Mouse (Mus musculus): ENCODE measurements at regions not wholly inside any gene's neighbourhood (a gene's known extent, or its start where the extent isn't known, plus 50 kb on each side); places are given as distances from the start of the nearest gene placed in this dataset.

GRCm38 (mm10) chr17:69654586-69654985 lies 215.5 kb downstream of the Akain1 start:
- Histone ChIP-seq H3K9me3 (ENCODE audit: low read length) (no peaks in the 10 kb centered on the region), H3K4me1 (replicated peaks; ENCODE audit: low read depth, low read length) (no peaks in the 10 kb centered on the region), H3K27me3 (ENCODE audit: insufficient read depth, low read length) (no peaks in the 10 kb centered on the region), H3K4me3 (replicated peaks; ENCODE audit: low read length) (no peak overlapping the region), H3K36me3 (ENCODE audit: insufficient read depth, low read length) (no peaks in the 10 kb centered on the region)
- TF ChIP-seq CTCF (conservative IDR thresholded peaks at IDR 0.05; ENCODE audit: low read length) (no peak), POU5F1 (IDR thresholded peaks at IDR 0.05; ENCODE audit: borderline replicate concordance, low read length) (no peak), NANOG (IDR thresholded peaks at IDR 0.05; ENCODE audit: borderline replicate concordance, low read length) (no peak)

GRCm38 (mm10) chr17:69672530-69672929 lies 233.4 kb downstream of the Akain1 start:
- Histone ChIP-seq H3K4me3 (replicated peaks; ENCODE audit: low read length) (no peak overlapping the region), H3K4me1 (replicated peaks; ENCODE audit: low read depth, low read length) (no peaks in the 10 kb centered on the region), H3K27me3 (ENCODE audit: insufficient read depth, low read length) (no peaks in the 10 kb centered on the region), H3K9me3 (ENCODE audit: low read length) (no peaks in the 10 kb centered on the region), H3K36me3 (ENCODE audit: insufficient read depth, low read length) (no peaks in the 10 kb centered on the region)
- no peak for TF ChIP-seq NANOG (IDR thresholded peaks at IDR 0.05; ENCODE audit: borderline replicate concordance, low read length)
- no peak for TF ChIP-seq POU5F1 (IDR thresholded peaks at IDR 0.05; ENCODE audit: borderline replicate concordance, low read length)
- no peak for TF ChIP-seq CTCF (conservative IDR thresholded peaks at IDR 0.05; ENCODE audit: low read length)

DNA sequence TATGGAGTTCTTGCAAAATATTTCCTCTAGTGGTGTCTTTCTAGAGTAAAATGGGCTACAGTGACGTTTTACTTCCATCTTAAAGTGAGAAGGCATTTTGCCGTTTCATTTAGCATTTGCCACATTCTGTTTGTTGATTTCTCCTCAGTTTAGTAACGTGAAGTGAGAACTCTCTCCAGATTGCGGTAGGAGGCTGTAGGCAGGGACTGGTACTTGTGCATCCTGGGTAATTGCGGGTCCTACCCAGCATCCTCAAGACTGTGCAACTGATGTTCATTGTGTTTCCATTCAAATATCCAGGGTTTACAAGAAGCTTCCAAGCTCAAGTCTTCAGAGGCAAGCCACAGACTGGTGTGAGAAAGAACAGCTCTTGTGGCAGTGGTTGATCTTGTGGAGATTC lies 244.0 kb downstream of the Akain1 start:
- H3K4me3 ChIP-seq (replicated peaks; ENCODE audit: low read length) = no peak overlapping the region
- no peaks in the 10 kb centered on the region for H3K27me3 ChIP-seq (ENCODE audit: insufficient read depth, low read length)
- TF ChIP-seq CTCF (conservative IDR thresholded peaks at IDR 0.05; ENCODE audit: low read length) (no peak), POU5F1 (IDR thresholded peaks at IDR 0.05; ENCODE audit: borderline replicate concordance, low read length) (no peak), NANOG (IDR thresholded peaks at IDR 0.05; ENCODE audit: borderline replicate concordance, low read length) (no peak)
- no peaks in the 10 kb centered on the region for H3K4me1 ChIP-seq (replicated peaks; ENCODE audit: low read depth, low read length)
- H3K36me3 ChIP-seq (ENCODE audit: insufficient read depth, low read length) = no peaks in the 10 kb centered on the region
- no peaks in the 10 kb centered on the region for H3K9me3 ChIP-seq (ENCODE audit: low read length)

GRCm38 (mm10) chr17:69685625-69686257 lies 246.6 kb downstream of the Akain1 start:
- TF ChIP-seq CTCF (conservative IDR thresholded peaks at IDR 0.05; ENCODE audit: low read length) = no peak
- no peak for TF ChIP-seq NANOG (IDR thresholded peaks at IDR 0.05; ENCODE audit: borderline replicate concordance, low read length)
- no peak for TF ChIP-seq POU5F1 (IDR thresholded peaks at IDR 0.05; ENCODE audit: borderline replicate concordance, low read length)
- no peaks in the 10 kb centered on the region for H3K4me1 ChIP-seq (replicated peaks; ENCODE audit: low read depth, low read length)
- H3K4me3 ChIP-seq (replicated peaks; ENCODE audit: low read length) = no peak overlapping the region
- no peaks in the 10 kb centered on the region for H3K36me3 ChIP-seq (ENCODE audit: insufficient read depth, low read length)
- no peaks in the 10 kb centered on the region for H3K9me3 ChIP-seq (ENCODE audit: low read length)
- H3K27me3 ChIP-seq (ENCODE audit: insufficient read depth, low read length) = no peaks in the 10 kb centered on the region

DNA sequence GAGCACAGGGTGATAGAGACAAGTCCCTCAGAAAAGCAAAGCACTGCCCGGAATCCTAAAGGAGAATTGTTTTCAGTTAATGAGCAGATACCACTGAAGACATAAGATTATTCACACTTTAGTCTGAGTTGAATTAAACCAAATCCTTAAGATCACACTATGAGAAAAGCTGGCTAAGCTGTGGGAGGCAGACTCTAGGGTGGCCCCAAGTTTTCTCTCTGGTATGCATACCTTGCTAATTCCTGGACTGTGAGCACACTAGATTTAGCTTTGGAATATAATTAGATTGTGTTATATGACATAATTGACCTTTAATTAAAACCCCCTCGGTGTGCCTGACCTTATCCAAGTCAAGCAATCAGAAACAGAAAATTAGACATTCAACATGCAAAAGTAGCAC lies 247.3 kb downstream of the Akain1 start:
- Histone ChIP-seq H3K4me1 (replicated peaks; ENCODE audit: low read depth, low read length) (no peaks in the 10 kb centered on the region), H3K27me3 (ENCODE audit: insufficient read depth, low read length) (no peaks in the 10 kb centered on the region), H3K9me3 (ENCODE audit: low read length) (no peaks in the 10 kb centered on the region), H3K4me3 (replicated peaks; ENCODE audit: low read length) (no peak overlapping the region), H3K36me3 (ENCODE audit: insufficient read depth, low read length) (no peaks in the 10 kb centered on the region)
- TF ChIP-seq CTCF (conservative IDR thresholded peaks at IDR 0.05; ENCODE audit: low read length) = no peak
- no peak for TF ChIP-seq POU5F1 (IDR thresholded peaks at IDR 0.05; ENCODE audit: borderline replicate concordance, low read length)
- no peak for TF ChIP-seq NANOG (IDR thresholded peaks at IDR 0.05; ENCODE audit: borderline replicate concordance, low read length)

DNA sequence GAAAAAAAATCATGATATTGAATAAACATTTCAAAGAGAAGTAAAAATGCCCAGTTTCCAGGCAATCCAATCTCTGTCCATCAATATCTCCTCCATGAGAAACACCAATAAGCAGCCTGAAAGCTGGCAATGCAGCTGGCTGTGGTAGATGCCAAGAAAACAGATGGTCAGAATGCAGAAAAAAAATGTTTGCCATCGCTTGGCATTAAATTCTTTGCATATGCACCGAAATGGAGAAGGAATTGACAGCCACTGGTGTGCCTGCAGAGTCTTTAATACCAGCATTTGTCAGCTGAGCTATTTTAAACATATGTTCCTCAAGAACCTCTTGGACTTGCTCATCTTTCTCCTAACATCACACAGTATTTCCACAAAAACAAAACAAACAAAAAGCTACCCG lies 256.2 kb downstream of the Akain1 start:
- H3K4me3 ChIP-seq (replicated peaks; ENCODE audit: low read length) = no peak overlapping the region
- no peaks in the 10 kb centered on the region for H3K9me3 ChIP-seq (ENCODE audit: low read length)
- no peaks in the 10 kb centered on the region for H3K4me1 ChIP-seq (replicated peaks; ENCODE audit: low read depth, low read length)
- TF ChIP-seq NANOG (IDR thresholded peaks at IDR 0.05; ENCODE audit: borderline replicate concordance, low read length) (no peak), CTCF (conservative IDR thresholded peaks at IDR 0.05; ENCODE audit: low read length) (no peak), POU5F1 (IDR thresholded peaks at IDR 0.05; ENCODE audit: borderline replicate concordance, low read length) (no peak)
- no peaks in the 10 kb centered on the region for H3K36me3 ChIP-seq (ENCODE audit: insufficient read depth, low read length)
- H3K27me3 ChIP-seq (ENCODE audit: insufficient read depth, low read length) = no peaks in the 10 kb centered on the region

DNA sequence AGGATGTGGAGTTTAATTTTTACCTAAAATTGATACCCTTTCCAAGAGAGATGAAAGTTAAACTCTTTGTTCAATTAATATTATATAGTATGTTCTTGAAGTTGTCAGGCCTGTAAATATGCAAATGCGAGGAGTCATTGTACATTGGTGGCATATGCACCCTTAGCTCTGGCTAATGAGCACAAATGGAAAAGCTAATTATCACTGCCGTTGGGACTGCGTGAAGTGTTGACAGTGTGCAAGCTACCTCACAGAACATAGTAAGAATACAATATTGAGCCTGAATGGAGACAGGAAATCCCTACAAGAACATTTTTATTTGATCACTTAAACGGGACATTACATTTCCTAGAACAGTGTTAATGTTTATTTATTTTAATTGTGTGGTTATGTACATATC lies 241.5 kb upstream of the Dlgap1 start:
- H3K27me3 ChIP-seq (ENCODE audit: insufficient read depth, low read length) = no peaks in the 10 kb centered on the region
- TF ChIP-seq CTCF (conservative IDR thresholded peaks at IDR 0.05; ENCODE audit: low read length) = no peak
- no peak for TF ChIP-seq POU5F1 (IDR thresholded peaks at IDR 0.05; ENCODE audit: borderline replicate concordance, low read length)
- TF ChIP-seq NANOG (IDR thresholded peaks at IDR 0.05; ENCODE audit: borderline replicate concordance, low read length) = no peak
- no peaks in the 10 kb centered on the region for H3K36me3 ChIP-seq (ENCODE audit: insufficient read depth, low read length)
- H3K4me1 ChIP-seq (replicated peaks; ENCODE audit: low read depth, low read length) = no peaks in the 10 kb centered on the region
- H3K4me3 ChIP-seq (replicated peaks; ENCODE audit: low read length) = no peak overlapping the region
- H3K9me3 ChIP-seq (ENCODE audit: low read length) = no peaks in the 10 kb centered on the region

DNA sequence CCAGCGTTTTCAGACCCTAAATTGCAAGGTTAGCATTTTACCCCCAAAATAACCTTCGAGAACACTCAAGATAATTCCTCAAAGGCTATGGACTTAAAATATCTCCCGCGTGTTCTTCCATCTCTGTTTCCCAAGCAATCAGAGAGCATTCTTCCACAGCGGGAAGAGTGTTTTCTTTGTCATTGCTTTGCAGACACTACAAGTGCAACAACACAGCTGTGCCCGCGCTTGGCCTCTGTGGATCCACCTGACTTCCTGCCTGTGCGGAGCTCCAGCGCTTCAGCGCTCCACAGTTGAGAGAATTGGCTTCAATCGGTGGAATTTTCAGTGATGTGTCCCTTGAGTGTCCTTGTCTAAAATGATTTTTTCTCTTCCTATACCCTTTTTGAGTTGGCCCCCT lies 235.9 kb upstream of the Dlgap1 start:
- TF ChIP-seq NANOG (IDR thresholded peaks at IDR 0.05; ENCODE audit: borderline replicate concordance, low read length) = no peak
- TF ChIP-seq POU5F1 (IDR thresholded peaks at IDR 0.05; ENCODE audit: borderline replicate concordance, low read length) = no peak
- TF ChIP-seq CTCF (conservative IDR thresholded peaks at IDR 0.05; ENCODE audit: low read length) = no peak
- H3K4me1 ChIP-seq (replicated peaks; ENCODE audit: low read depth, low read length) = no peaks in the 10 kb centered on the region
- H3K9me3 ChIP-seq (ENCODE audit: low read length) = no peaks in the 10 kb centered on the region
- H3K4me3 ChIP-seq (replicated peaks; ENCODE audit: low read length) = no peak overlapping the region
- no peaks in the 10 kb centered on the region for H3K27me3 ChIP-seq (ENCODE audit: insufficient read depth, low read length)
- H3K36me3 ChIP-seq (ENCODE audit: insufficient read depth, low read length) = no peaks in the 10 kb centered on the region
